8 mouse cellular contexts compared by ENCODE assay signal in the genomic region with DNA sequence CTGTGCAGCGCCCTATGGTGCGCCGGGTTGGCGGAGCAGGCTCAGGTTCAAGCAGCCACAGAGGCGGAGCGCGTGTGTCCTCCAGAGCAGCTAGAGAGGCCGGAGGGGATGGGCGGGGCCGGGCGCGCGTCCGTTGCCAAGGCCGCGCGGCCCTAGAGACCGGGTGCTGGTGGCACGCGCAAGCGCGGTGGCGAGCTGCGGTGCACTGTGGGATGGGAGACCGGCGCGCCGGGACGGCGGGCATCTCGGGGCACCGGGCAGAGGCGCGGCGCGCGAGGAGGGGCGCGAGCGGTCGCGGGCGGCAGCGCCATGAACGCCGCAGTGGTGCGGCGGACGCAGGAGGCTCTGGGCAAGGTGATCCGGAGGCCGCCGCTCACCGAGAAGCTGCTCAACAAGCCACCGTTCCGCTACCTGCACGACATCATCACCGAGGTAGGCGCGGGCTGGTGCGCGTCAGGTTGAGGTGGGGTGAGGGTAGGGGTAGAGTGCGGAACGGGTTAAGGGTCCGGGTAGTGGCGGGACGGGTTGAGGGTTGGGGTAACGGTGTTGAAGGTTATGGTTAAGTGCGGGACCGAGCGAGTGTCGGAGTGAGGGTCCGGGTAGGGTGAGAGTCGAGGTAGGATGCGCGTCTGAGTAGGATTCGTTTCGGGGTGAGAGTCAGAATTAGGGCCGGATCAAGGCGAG. TPM values are rescaled to one million over a fixed set of nuclear protein-coding genes. Genes with fewer than 3 reads are reported as not detected.
DNase-seq lines count a peak whose midpoint lies in the region; ATAC-seq lines count a peak whose summit lies in the region.

A gene (plus strand): TSS at position 191 of the 684 bp plus-strand sequence.

- H3K4me3 ChIP-seq in hindbrain, embryonic 13.5 days, result peak within 1 kb of the TSS; percentile 87

- peak; percentile 99 for ATAC-seq in hindbrain, embryonic 13.5 days (ENCODE audit: low FRiP score)

- peak; percentile 96 for DNase-seq in Muller cell, postnatal 12 days (ENCODE audit: inconsistent ontology term)
- DNase-seq in cerebellum, adult 9-11 months, result peak; percentile 96
- peak; percentile 84 to 88 for DNase-seq in frontal cortex, postnatal 10 days (ENCODE audit: low spot score in 2 of 2)
- peak; percentile 85 to 88 for DNase-seq in layer of hippocampus, postnatal 25 days (ENCODE audit: extremely low spot score in 1 of 2, low spot score in 1 of 2)
- peak; percentile 94 for DNase-seq in lung, postnatal 25 days (ENCODE audit: low spot score)
- peak; percentile 97 for DNase-seq in retina, embryonic 14.5 days (ENCODE audit: low spot score)
- peak; percentile 96 for DNase-seq in thymus, postnatal 4 days

- peak within 1 kb of the TSS; percentile 94 for H3K9ac ChIP-seq in hindbrain, embryonic 13.5 days

- peak within 1 kb of the TSS; percentile 52 for H3K27ac ChIP-seq in hindbrain, embryonic 13.5 days

- H3K36me3 ChIP-seq in hindbrain, embryonic 13.5 days, result peaks cover 13% of the 10 kb centered on the region

- peaks cover 34% of the 10 kb centered on the region for H3K4me1 ChIP-seq in hindbrain, embryonic 13.5 days (replicated peaks)

- no peaks in the 10 kb centered on the region for H3K27me3 ChIP-seq in hindbrain, embryonic 13.5 days

- WGBS in hindbrain, embryonic 13.5 days, result under 1% methylated on average over 79 of the region's 79 CpGs

- peak within 1 kb of the TSS; percentile 92 for H3K4me2 ChIP-seq in hindbrain, embryonic 13.5 days

- no peaks in the 10 kb centered on the region for H3K9me3 ChIP-seq in hindbrain, embryonic 13.5 days

RNA-seq across cellular contexts. Expression of the gene that starts here (rescaled TPM):
- 9.4 and 10.6 TPM in 2 replicates for polyA plus RNA-seq in hindbrain, embryonic 13.5 days (2015; fragmentation: Nextera tagmentation; extraction: Ambion mirVana)
- total RNA-seq in layer of hippocampus, postnatal 25 days (2021), result 10 to 100 TPM; 10.7 to 12.8 TPM

Comparison
In these comparisons a context has a peak if more than half of its experiments do, and no peak if none do; other contexts are left out.
1. Peak in every context shown above with its lines: DNase-seq, ATAC-seq, H3K4me3 ChIP-seq and H3K27ac ChIP-seq.